Mouse (Mus musculus) ovary, adult 18-20 months (tissue): ENCODE measurements around the gene Smok2a.
"Not testable (repeated sequence)": the region's sequence is repeated elsewhere in the genome, so short reads cannot be mapped to it uniquely, and the experiment has no call there.

Source experiments
- DNase-seq: peaks from one replicate; pipeline ENCODE4 v3.0.0; 2022; ENCODE audit warnings: low spot score, mixed read lengths

The Smok2a gene

GRCm38 (mm10) chr17:13220888-13221287 is at the start of gene Smok2a:
Gene Smok2a, plus strand, starts transcription at chr17:13221188.
- no peak for DNase-seq

- not testable (repeated sequence) for DNase-seq
These were observed 47.4 kb upstream of the Smok2a start for GRCm38 (mm10) chr17:13173578-13173977.

- not testable (repeated sequence) for DNase-seq
These were observed 47.0 kb upstream of the Smok2a start for GRCm38 (mm10) chr17:13174029-13174428.

- DNase-seq, result not testable (repeated sequence)
These were observed 45.4 kb upstream of the Smok2a start for GRCm38 (mm10) chr17:13175609-13176008.

GRCm38 (mm10) chr17:13177796-13178195 is 43.2 kb upstream of the Smok2a start:
- not testable (repeated sequence) for DNase-seq

GRCm38 (mm10) chr17:13179021-13179420 is 42.0 kb upstream of the Smok2a start:
- not testable (repeated sequence) for DNase-seq

- not testable (repeated sequence) for DNase-seq
These were observed 40.5 kb upstream of the Smok2a start for GRCm38 (mm10) chr17:13180491-13180890.

GRCm38 (mm10) chr17:13182712-13183111 is 38.3 kb upstream of the Smok2a start:
- not testable (repeated sequence) for DNase-seq

- DNase-seq, result not testable (repeated sequence)
These were observed 36.5 kb upstream of the Smok2a start for GRCm38 (mm10) chr17:13184514-13184913.

- DNase-seq, result not testable (repeated sequence)
These were observed 34.4 kb upstream of the Smok2a start for GRCm38 (mm10) chr17:13186541-13186940.

GRCm38 (mm10) chr17:13187621-13188020 is 33.4 kb upstream of the Smok2a start:
- DNase-seq, result not testable (repeated sequence)

GRCm38 (mm10) chr17:13188846-13189245 is 32.1 kb upstream of the Smok2a start:
- not testable (repeated sequence) for DNase-seq

GRCm38 (mm10) chr17:13190836-13191583 is 30.0 kb upstream of the Smok2a start:
- DNase-seq, result not testable (repeated sequence)

GRCm38 (mm10) chr17:13196486-13196885 is 24.5 kb upstream of the Smok2a start:
- DNase-seq, result not testable (repeated sequence)

GRCm38 (mm10) chr17:13198812-13199211 is 22.2 kb upstream of the Smok2a start:
- not testable (repeated sequence) for DNase-seq

GRCm38 (mm10) chr17:13199880-13200409 is 21.0 kb upstream of the Smok2a start:
- not testable (repeated sequence) for DNase-seq

GRCm38 (mm10) chr17:13201551-13201950 is 19.4 kb upstream of the Smok2a start:
- DNase-seq, result not testable (repeated sequence)

- DNase-seq, result not testable (repeated sequence)
These were observed 18.4 kb upstream of the Smok2a start for GRCm38 (mm10) chr17:13202453-13203107.

- DNase-seq, result not testable (repeated sequence)
These were observed 15.7 kb upstream of the Smok2a start for GRCm38 (mm10) chr17:13205247-13205646.

GRCm38 (mm10) chr17:13206491-13206890 is 14.5 kb upstream of the Smok2a start:
- no peak for DNase-seq

GRCm38 (mm10) chr17:13208460-13208859 is 12.5 kb upstream of the Smok2a start:
- not testable (repeated sequence) for DNase-seq

GRCm38 (mm10) chr17:13212136-13212850 is 8.7 kb upstream of the Smok2a start:
- DNase-seq, result peak; percentile 28
